Mouse (Mus musculus): ENCODE data around the gene Ssh1. TPM values are rescaled to one million over a fixed set of nuclear protein-coding genes. Genes with fewer than 3 reads are reported as not detected.

Gene Ssh1
- total RNA-seq, 2 experiments from 2014 or later, result 13.4 to 16.9 TPM

DNA sequence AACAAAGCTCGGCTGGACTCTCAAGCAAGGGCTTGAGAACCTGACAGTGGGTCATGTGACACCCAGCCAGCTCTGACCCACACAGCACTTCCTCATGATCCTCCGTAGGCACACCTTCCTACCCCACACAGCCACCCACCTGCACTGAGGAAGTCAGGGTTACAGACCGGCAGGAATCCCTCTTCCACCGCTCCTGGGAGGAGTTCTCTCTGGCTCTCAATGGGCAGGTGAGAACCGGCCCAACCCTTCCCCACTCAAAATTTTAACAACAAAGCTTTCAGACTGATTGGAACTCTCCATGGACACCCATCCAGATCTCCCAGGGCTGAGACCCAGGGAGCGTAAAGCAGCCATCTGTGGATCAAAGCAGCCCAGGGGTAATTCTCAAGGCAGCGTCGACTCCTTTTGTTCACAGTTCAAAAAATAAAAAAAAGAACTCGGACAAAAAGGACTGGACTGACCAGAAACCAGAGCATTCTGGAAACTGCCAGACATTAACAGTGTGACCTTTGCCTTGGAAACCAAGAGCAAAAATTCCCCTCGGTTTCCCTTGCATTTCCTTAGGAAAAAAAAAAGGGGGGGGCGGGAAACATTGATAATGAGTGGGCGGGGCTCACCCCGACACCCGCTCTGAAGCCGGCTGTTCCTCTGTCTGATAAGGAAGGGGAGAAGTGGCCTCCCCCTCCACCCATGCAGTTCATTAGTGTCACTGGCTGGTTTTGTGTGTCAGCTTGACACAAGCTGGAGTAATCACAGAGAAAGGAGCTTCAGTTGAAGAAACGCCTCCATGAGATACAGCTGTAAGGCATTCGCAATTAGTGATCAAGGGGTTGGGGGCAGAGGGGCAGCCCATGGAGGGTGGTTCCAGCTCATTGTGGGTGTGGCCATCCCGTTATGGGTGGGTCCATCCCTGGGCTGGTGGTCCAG lies 20.8 kb downstream of the Ssh1 start:
- no peak for DNase-seq (ENCODE audit: low spot score)
- intact Hi-C loops (cut with DNase I), result no loop called here

DNA sequence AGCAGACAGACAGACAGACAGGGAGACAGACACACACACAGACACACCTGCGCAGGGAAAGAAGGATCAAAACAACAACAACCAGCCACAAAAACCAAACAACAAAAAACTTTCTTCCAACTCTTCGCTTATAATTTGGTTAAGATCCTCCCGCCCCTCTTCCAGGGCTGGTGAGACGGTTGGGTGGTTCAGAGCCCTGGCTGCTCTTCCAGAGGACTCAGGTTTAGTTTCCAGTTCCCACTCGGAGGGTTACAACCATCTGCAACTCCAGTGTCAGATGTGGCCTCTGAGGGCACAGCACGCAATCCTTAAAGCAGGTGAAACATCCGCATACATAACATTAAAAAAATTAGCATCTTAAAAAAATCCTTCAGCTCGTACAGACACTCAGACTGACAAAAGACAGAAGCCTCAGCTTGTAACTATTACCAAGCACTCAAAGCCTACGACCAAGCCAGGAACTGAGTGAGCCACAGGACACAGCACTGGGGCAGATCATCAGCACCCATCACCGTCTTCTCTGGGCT lies 22.2 kb downstream of the Ssh1 start:
- no peak for DNase-seq (ENCODE audit: low spot score)
- intact Hi-C loops (cut with DNase I), result no loop called here

DNA sequence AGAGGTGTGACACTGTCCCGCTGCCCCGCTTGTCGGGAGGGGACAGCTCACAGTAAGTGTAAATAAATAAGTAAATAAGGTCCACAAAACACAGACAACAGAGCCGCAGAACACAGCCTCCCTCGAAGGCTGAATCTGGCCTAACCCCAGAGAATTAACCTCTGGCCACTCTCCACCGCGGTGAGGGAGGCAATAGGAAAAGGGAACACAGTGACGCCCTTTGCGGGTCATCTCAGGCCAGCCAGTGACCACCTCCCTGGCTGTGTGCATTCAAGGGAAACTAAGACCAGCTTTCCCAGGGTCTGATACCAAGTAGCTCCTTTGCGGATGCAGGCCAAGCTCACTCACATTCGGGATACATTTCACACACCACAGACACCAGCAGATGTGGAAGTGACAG lies 25.3 kb downstream of the Ssh1 start:
- peak; percentile 46 for DNase-seq (ENCODE audit: low spot score)
- intact Hi-C loops (cut with DNase I), result no loop called here

DNA sequence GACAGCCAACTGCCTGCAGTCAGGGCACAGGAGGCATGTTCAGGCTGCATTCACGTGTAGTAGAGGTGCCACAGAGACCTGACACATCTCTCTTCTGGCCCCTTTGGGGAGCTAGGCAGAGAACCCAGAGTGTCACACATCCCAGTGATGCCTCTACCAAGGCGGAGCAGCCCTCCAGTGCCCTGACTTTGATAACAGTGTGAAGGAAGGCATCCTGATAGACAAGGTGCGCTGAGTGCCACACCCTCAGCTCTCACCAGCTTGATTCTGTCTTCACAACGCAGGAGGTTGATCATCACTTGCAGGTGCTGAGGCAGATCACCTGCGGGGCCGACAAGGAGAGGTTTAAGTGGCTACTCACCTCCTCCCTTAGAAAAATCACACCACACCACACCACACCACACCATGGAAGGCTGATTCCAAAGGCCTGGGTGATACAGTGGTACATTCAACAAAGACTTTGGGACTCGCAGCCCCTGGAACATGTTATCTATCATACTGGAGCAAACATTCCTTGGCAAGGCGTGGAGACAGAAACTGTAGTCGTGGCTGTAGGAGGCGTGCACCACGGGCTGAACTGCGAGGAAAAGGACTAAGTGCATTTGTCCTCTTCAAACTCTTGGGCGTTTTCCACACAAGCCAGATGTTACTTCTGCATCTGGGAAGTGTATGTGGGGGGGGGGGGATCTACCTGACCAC lies 27.1 kb downstream of the Ssh1 start:
- intact Hi-C loops (cut with DNase I), result no loop called here
- no peak for DNase-seq (ENCODE audit: low spot score)

DNA sequence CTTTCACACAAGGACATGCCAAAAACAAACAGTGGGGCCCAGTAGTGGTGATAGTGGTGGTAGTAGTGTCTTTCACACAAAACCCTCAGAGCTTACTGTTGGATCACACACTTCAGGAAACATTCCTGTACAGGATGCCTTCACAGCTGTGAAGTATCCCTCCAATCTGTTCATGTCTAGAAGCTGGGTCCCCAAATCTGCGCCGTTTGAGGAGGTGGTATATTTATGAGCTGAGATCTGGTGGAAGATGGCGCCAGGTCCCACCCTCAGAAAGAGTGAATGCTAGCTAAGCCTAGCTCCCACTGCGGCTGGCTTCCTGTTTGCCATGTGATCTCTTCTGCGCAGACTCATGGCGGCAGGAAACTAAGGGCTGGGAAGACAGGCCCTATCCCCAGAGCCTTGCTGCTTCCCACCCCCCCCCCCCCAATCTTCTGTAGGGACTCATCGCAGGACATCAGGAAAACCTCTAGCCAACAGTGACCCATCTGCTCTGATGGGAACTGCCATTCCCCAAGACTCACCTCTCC lies 28.0 kb downstream of the Ssh1 start:
- DNase-seq (ENCODE audit: low spot score), result no peak
- intact Hi-C loops (cut with DNase I), result no loop called here

DNA sequence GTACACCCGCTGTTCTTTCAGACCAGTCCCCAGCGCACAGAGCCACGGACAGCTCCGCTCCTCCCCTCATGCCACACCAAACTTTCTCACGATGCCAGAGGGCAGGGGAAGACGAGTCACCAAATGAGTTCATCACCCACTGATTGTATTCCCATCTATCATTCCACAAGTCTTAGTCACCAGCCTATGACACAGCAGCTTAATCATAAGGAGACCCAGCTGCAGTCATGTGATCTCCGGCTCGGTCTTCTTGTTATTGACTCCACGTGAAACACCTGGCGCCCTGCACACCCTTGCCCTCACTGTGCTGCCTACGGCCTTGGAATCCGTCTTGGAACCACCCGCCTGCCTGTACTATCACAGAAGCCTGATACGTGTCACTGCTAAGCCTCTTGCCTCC lies 28.7 kb downstream of the Ssh1 start:
- intact Hi-C loops (cut with DNase I), result no loop called here
- no peak for DNase-seq (ENCODE audit: low spot score)

DNA sequence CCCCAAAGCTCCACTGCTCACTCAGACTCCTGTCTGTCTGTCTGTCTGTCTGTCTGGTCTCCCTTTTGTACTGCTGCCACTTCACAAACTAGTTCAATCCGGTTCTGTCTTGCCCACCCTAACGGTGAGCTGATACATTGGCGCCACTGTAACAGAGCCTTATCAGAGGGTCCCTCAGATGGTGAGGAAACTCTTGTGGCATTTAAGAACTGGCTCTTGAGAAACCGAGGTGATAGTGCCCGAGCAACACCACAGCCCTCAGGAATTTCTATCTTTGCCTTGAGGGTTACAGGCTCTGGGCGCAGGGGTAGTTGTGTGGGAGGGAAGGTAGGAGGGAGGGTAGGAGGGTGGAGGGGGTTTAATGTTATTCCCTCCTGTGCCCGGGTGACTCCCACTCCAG lies 31.9 kb downstream of the Ssh1 start:
- intact Hi-C loops (cut with DNase I), result no loop called here
- no peak for DNase-seq (ENCODE audit: low spot score)

DNA sequence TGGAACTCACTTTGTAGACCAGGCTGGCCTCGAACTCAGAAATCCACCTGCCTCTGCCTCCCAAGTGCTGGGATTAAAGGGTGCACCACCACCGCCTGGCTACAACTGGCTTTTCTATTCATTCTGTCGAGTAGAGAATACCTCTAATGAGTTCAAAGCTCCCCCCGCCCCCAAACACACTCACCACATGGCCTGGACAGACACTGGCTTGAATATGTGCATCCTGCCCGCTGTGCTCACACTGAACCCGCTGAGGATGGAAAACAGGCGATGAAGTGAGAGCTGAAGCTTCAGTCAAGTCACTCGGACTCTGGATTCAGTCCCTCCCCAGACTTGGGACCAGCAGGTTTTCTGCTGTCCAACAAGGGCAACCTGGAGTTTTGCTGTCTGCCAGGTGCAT lies 33.3 kb downstream of the Ssh1 start:
- DNase-seq (ENCODE audit: low spot score), result no peak
- intact Hi-C loops (cut with DNase I), result no loop called here

DNA sequence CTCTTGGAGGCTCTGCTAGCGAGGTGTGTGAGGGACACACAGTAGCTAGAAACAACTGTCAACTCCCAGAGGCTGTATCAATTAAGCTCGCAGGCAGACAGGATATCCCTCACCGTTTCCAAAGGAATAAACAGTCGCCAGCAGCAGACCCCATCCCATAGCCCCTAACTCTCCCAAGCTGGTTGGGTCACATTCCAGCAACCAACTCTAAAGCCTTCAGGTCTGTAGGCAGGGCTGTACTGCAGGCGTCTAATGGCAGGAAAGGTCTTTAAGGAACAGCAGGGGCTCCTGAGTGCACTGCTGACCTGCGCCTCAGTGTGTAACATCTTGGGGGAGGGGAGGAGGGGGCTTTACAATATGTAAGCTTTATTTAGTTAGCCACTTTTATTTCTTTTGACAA lies 34.7 kb downstream of the Ssh1 start:
- no peak for DNase-seq (ENCODE audit: low spot score)
- intact Hi-C loops (cut with DNase I), result loop anchor here (2.0 to 5.0 kb wide), 2 partner anchors 34 to 143 kb away; partner anchors contain the start of gene Ssh1

DNA sequence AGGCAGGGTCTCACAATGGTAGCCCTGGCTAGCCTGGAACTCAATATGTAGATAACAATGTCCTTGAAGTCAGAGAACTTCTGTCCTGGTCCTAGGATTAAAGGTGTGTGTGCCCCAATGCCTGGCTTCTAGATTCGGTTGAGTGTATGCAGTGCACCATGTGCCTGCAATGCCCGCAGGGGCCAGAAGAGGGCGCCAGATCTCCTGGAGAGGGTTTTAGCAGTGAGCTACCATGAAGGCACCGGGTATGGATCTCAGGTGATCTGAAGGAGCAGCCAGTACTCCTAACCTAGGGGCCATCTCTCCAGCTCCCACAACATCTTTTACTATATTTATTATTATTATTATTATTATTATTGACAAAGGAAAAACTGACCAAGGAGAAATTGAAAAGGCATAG lies 37.2 kb downstream of the Ssh1 start:
- intact Hi-C loops (cut with DNase I), result loop anchor here (1.0 to 5.0 kb wide), 2 partner anchors 89 to 146 kb away; no protein-coding TSS in a partner anchor

DNA sequence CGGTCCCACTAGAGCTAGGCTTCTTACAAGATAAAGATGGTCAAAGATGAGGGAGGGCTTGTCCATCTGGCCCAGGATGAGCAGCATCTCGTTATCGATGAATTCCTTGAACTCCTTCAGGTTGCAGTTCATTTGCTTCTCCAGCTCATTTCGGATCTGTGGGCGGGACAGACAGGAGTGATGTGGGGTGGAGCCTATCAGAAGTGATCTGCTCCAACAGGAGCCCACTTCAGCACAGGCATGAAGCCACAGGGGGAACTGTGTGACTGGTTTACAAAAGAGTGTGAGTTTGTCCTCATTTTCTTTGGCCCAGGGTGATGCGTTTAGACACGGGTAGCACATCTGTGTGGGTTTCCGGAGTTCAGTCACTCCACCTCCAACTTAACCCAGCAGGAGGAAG lies 38.0 kb downstream of the Ssh1 start:
- intact Hi-C loops (cut with DNase I), result loop anchor here (1.0 to 5.0 kb wide), 2 partner anchors 90 to 147 kb away; no protein-coding TSS in a partner anchor
- DNase-seq (ENCODE audit: low spot score), result no peak

More for the DNA sequence above, 37.2 kb downstream of the Ssh1 start:
- DNase-seq (ENCODE audit: low spot score), result peak; percentile 50

DNA sequence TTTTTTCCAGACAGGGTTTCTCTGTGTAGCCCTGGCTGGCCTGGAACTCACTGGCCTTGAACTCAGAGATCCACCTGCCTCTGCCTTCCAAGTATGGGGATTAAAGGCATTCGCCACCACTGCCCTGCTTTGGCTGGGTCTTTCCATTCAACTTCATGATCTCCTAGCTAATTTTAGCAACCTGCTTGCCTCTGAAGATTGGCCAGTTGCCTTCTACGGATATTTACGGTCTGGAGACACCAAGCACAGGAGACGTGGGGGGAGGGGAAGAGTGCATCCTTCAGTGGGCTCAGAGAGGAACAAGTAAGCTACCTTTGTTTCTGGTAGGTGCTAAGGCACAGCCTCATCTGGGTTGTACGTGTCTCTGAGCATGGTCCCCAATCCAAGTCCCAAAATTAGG lies 38.4 kb downstream of the Ssh1 start:
- intact Hi-C loops (cut with DNase I), result loop anchor here (5.0 kb wide), 1 partner anchor 147 kb away; no protein-coding TSS in a partner anchor
- no peak for DNase-seq (ENCODE audit: low spot score)

DNA sequence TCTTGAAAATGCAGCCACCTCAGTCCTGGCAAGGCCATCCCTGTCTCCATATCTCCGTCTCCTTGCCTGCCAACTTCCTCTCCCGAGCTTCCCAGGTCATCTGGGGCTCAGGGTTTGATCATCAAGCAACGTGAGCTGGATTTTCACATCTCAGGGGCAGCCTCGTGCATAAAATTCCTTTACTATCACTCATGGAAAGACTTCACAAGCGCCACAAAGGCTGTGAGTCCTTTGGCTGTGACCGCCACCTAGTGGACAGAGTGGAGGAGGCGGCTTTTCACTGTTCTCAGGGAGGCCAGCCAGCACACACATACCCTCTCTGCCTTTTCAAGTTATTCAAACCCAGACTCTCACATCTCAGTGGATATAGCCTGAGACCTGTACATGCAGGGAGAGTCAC lies 39.3 kb downstream of the Ssh1 start:
- DNase-seq (ENCODE audit: low spot score), result peak; percentile 72
- intact Hi-C loops (cut with DNase I), result loop anchor here (1.0 to 5.0 kb wide), 2 partner anchors 100 to 182 kb away; partner anchors contain the start of genes Iscu and Sart3

DNA sequence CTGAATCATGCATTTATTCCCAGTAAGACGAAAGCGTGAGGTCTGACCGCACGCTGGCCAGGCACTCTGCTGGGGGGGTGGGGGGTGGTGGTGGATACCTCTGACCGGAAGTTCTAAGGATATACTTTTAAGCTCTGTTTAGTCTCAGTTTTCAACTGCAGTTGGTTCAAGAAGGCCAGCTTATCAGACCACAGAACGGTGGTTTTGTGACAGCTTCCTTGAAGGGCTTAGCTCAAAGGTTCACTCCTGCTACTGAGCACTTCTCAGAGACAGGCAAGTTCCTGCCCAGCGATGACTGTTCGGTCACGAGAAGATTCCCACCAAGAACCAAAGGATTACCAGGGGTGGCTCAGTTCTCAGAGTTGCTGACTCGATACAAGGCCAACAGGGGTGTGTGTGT lies 41.2 kb downstream of the Ssh1 start:
- no peak for DNase-seq (ENCODE audit: low spot score)
- intact Hi-C loops (cut with DNase I), result loop anchor here (5.0 kb wide), 1 partner anchor 180 kb away; the partner anchor contains the start of genes Iscu and Sart3

DNA sequence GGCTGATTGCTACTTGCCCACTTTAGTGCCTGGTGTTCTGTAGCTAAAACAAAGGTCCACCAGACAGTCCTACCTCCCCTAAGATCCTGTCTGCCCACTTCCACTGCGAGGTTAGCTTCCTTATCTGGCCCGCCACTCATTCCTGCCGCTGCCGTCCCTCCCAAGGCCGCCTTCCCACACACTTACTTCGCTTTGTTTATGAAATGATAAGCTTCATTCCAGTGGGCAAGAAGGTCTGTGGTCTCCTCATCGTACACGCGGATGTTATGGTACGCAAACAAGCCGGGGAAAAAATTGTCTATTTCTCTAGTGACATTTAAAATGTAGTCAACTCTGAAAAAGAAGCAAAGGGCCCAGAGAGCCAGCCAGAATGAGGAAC lies 42.0 kb downstream of the Ssh1 start:
- no peak for DNase-seq (ENCODE audit: low spot score)
- intact Hi-C loops (cut with DNase I), result loop anchor here (5.0 kb wide), 1 partner anchor 179 kb away; the partner anchor contains the start of genes Iscu and Sart3

DNA sequence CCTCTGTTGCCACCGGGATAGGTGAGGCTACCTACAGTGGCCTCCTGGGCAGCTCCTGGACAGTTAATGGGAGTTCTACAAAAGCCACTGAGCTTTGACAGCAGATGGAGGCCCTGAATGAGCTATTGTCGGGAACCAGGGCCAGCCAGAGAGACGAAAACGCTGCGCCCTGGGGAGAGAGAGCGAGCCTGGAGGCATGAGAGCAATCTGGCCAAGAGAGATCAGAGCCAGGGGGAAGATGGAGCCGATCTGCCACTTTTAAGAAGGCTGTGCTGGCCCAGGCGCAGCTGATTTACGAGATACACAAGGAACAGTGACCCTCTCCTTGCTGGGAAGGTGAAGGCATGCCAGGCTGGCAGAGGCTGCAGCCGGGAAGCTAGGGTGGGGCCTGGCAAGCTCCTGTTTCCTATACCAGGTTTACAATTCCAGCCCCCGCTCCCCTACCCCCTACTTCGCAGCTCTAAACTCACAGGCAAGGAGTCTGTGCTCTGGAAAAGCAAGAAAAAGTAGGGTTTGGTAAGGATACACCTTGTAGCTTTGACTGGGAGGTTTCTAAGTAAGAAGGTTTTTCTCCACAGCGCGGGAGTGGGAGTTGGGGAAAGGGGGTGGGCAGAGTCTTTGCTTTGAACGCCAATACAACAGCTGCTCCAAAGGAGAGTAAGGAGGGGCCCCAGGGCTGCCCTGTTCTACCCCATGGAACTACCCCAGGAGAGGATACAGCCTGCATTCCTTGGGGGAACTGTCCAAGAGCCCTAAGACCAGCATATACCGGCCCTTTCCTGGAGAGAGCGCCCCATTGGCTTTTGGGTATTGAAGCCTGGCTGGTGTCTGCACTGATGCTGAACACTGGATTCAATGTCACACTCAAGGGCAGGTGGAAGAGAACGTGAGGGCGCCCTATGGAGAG lies 42.7 kb downstream of the Ssh1 start:
- DNase-seq (ENCODE audit: low spot score), result no peak
- intact Hi-C loops (cut with DNase I), result loop anchor here (5.0 kb wide), 1 partner anchor 179 kb away; the partner anchor contains the start of genes Iscu and Sart3

DNA sequence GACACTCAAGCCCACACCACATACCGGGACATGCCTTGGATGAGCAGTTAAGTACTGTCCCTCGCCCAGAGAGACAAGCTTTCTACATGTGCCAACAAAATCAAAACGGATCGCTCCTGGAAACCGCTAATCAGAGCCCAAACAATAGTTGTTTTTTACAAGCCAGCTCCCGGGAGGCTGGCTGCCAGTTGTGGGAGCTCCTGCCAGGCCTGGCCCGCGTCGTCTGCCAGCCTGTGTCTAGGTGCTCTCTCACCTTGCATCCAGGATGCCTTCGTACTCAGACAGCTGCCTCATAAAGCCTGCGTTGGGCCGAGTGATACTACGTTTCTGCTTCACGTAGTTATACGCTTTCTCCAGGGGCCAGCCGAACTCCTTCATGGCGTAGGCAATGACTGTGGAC lies 43.6 kb downstream of the Ssh1 start:
- intact Hi-C loops (cut with DNase I), result loop anchor here (5.0 kb wide), 1 partner anchor 178 kb away; the partner anchor contains the start of genes Iscu and Sart3
- DNase-seq (ENCODE audit: low spot score), result no peak

DNA sequence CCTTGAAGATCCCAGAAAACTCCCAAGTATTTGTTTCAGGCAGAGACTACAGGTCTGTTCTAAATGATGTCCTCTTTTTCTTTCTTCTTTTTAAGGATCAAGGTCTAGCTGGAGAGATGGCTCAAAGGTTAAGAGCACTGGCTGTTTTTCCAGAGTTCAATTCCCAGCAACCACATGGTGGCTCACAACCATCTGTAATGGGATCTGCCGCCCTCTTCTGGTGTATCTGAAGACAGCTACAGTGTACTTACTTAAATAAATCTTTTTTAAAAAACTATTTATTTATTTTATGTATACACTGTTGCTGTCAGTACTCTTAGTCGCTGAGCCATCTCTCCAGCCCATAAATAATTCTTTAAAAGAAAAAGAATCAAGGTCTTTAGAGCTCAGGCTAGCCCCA lies 46.4 kb downstream of the Ssh1 start:
- intact Hi-C loops (cut with DNase I), result no loop called here
- no peak for DNase-seq (ENCODE audit: low spot score)

DNA sequence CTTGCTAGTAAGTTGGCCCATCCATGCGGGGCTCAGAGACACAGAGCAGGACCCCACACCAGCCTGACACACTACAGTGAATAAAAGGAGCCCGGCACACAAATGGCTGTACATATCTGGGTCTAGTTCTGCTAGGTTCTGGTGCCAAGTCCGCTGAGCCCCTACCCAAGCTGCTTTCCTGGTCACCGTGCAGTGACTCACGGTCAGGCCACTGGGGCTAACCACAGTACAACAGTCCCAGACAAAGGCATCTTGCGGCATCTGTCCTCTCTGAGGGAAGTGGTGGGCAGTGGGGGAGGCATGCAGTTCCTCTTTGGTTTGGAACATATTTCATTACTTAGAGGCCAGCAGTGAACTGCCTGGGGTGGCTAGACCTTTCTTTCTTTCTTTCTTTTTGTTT lies 48.6 kb downstream of the Ssh1 start:
- DNase-seq (ENCODE audit: low spot score), result no peak
- intact Hi-C loops (cut with DNase I), result no loop called here
